Mouse (Mus musculus) heart, embryonic 16.5 days (tissue): Measurements from ENCODE around the gene Ptpa. TPM values are rescaled to one million over a fixed set of nuclear protein-coding genes. Genes with fewer than 3 reads are reported as not detected.

Experiments used
- ATAC-seq: fragments of 200-750 bp; cut with Nextera tagmentation; replicated peaks from 2 replicates; pipeline ENCODE4 v1.8.0; 2017; ENCODE audit warnings: moderate number of reproducible peaks; ENCODE audit not compliant: insufficient read depth, low FRiP score; ENCODE audit errors: extremely low read depth
- H3K27ac ChIP-seq: fragments of 300-500 bp; sonication (generic); 2 replicates; pipeline ENCODE4 v1.5.1; 2014; ENCODE audit warnings: mild to moderate bottlenecking, low read length, control low read depth, moderate library complexity
- H3K27me3 ChIP-seq: fragments of 300-500 bp; sonication (generic); 2 replicates; pipeline ENCODE4 v1.6.1; 2014; ENCODE audit warnings: low read length, mixed read lengths; ENCODE audit not compliant: control insufficient read depth, insufficient read depth
- H3K36me3 ChIP-seq: fragments of 300-500 bp; sonication (generic); 2 replicates; pipeline ENCODE4 v1.6.1; 2014; ENCODE audit not compliant: control insufficient read depth, insufficient read depth
- H3K4me1 ChIP-seq: fragments of 300-500 bp; sonication (generic); 2 replicates; pipeline ENCODE4 v1.6.1; 2014; ENCODE audit warnings: low read length, mixed read lengths; ENCODE audit not compliant: control insufficient read depth, insufficient read depth
- H3K4me2 ChIP-seq: fragments of 300-500 bp; sonication (generic); 2 replicates; pipeline ENCODE4 v1.6.1; 2014; ENCODE audit warnings: low read depth, mild to moderate bottlenecking, control low read depth, low read length
- H3K4me3 ChIP-seq: fragments of 300-500 bp; sonication (generic); 2 replicates; pipeline ENCODE4 v1.5.1; 2014; ENCODE audit warnings: mild to moderate bottlenecking, control low read depth, low read length
- H3K9ac ChIP-seq: fragments of 300-500 bp; sonication (generic); 2 replicates; pipeline ENCODE4 v1.6.1; 2014; ENCODE audit warnings: low read length, control low read depth
- H3K9me3 ChIP-seq: fragments of 300-500 bp; sonication (generic); replicated peaks from 2 replicates; pipeline ENCODE4 v1.6.1; 2016; ENCODE audit warnings: low read length; ENCODE audit not compliant: control insufficient read depth
- WGBS: fragments of 180-500 bp; shearing (Covaris S2); extraction: QIAGEN DNeasy Blood & Tissue Kit; methylation state at CpG from one replicate; pipeline ENCODE4 v1.1.7; 2014; 5-methylcytosine and 5-hydroxymethylcytosine counted together
- polyA plus RNA-seq: library from polyadenylated mRNA; unstranded; fragments of >200 nt; fragmentation: Nextera tagmentation; extraction: Ambion mirVana; gene quantifications from 2 replicates; pipeline ENCODE4 v1.2.1, GENCODE M21; 2015

The Ptpa gene
- polyA plus RNA-seq, 1 experiment from 2014 or later: 126 TPM

- H3K9me3 ChIP-seq: no peaks in the 10 kb centered on the region
- no peak for ATAC-seq
These were observed 31.0 kb upstream of the Ptpa start for GRCm38 (mm10) chr2:30384814-30385213.

GRCm38 (mm10) chr2:30385591-30385990 lies 30.2 kb upstream of the Ptpa start:
- Histone ChIP-seq H3K36me3 (peaks cover 33% of the 10 kb centered on the region), H3K9ac (no peak overlapping the region), H3K27me3 (no peaks in the 10 kb centered on the region), H3K9me3 (no peaks in the 10 kb centered on the region), H3K27ac (no peak overlapping the region), H3K4me1 (0 out of 2 replicates have a peak, but pooled peaks cover under 1% of the 10 kb centered on the region), H3K4me3 (no peak overlapping the region), H3K4me2 (no peak overlapping the region)
- WGBS: 80% methylated on average over 4 of the region's 4 CpGs
- no peak for ATAC-seq

More at GRCm38 (mm10) chr2:30384814-30385213, 31.0 kb upstream of the Ptpa start:
- no peak overlapping the region for H3K9ac ChIP-seq
- WGBS: 71% methylated on average over 5 of the region's 5 CpGs
- H3K4me3 ChIP-seq: no peak overlapping the region
- H3K4me2 ChIP-seq: no peak overlapping the region
- peaks cover 33% of the 10 kb centered on the region for H3K36me3 ChIP-seq
- no peaks in the 10 kb centered on the region for H3K27me3 ChIP-seq
- H3K4me1 ChIP-seq: no peaks in the 10 kb centered on the region
- no peak overlapping the region for H3K27ac ChIP-seq

GRCm38 (mm10) chr2:30386913-30387312 lies 28.9 kb upstream of the Ptpa start:
- WGBS: 78% methylated on average over 9 of the region's 9 CpGs
- Histone ChIP-seq H3K36me3 (peaks cover 23% of the 10 kb centered on the region), H3K27me3 (no peaks in the 10 kb centered on the region)

GRCm38 (mm10) chr2:30389000-30389399 lies 26.8 kb upstream of the Ptpa start:
- no peak for ATAC-seq
- H3K9me3 ChIP-seq: no peaks in the 10 kb centered on the region
- no peaks in the 10 kb centered on the region for H3K27me3 ChIP-seq
- no peak overlapping the region for H3K27ac ChIP-seq
- peaks cover 17% of the 10 kb centered on the region for H3K4me1 ChIP-seq
- peaks cover 4% of the 10 kb centered on the region for H3K36me3 ChIP-seq
- no peak overlapping the region for H3K4me3 ChIP-seq
- H3K9ac ChIP-seq: no peak overlapping the region
- no peak overlapping the region for H3K4me2 ChIP-seq
- WGBS: 88% methylated on average over 2 of the region's 2 CpGs

More at GRCm38 (mm10) chr2:30386913-30387312, 28.9 kb upstream of the Ptpa start:
- Histone ChIP-seq H3K9me3 (no peaks in the 10 kb centered on the region), H3K4me1 (peaks cover 8% of the 10 kb centered on the region), H3K9ac (no peak overlapping the region), H3K4me3 (no peak overlapping the region), H3K27ac (no peak overlapping the region), H3K4me2 (no peak overlapping the region)
- ATAC-seq: no peak

GRCm38 (mm10) chr2:30392114-30392576 lies 23.7 kb upstream of the Ptpa start, which contains the start of gene Dolpp1:
Gene Dolpp1 (plus strand): TSS chr2:30392254.
- H3K36me3 ChIP-seq: peaks cover 9% of the 10 kb centered on the region
- WGBS: 1% methylated on average over 40 of the region's 40 CpGs
- peak within 1 kb of the TSS; percentile 89 for H3K27ac ChIP-seq
- H3K9ac ChIP-seq: peak within 1 kb of the TSS; percentile 81
- no peaks in the 10 kb centered on the region for H3K27me3 ChIP-seq
- H3K9me3 ChIP-seq: no peaks in the 10 kb centered on the region
- H3K4me1 ChIP-seq: peaks cover 18% of the 10 kb centered on the region
- H3K4me2 ChIP-seq: peak within 1 kb of the TSS; percentile 90
- peak within 1 kb of the TSS; percentile 82 for H3K4me3 ChIP-seq
- peak; percentile 94 for ATAC-seq

- Histone ChIP-seq H3K27ac (peak overlapping the region; percentile 89), H3K9me3 (no peaks in the 10 kb centered on the region), H3K36me3 (peaks cover 15% of the 10 kb centered on the region), H3K9ac (peak overlapping the region; percentile 81), H3K4me2 (peak overlapping the region; percentile 90), H3K4me1 (peaks cover 18% of the 10 kb centered on the region), H3K27me3 (no peaks in the 10 kb centered on the region), H3K4me3 (peak overlapping the region; percentile 82)
- under 1% methylated on average over 51 of the region's 54 CpGs for WGBS
- ATAC-seq: peak; percentile 69
These were observed 23.1 kb upstream of the Ptpa start for GRCm38 (mm10) chr2:30392577-30393369.

GRCm38 (mm10) chr2:30393370-30393656 lies 22.5 kb upstream of the Ptpa start:
- peak overlapping the region; percentile 89 for H3K27ac ChIP-seq
- peaks cover 18% of the 10 kb centered on the region for H3K4me1 ChIP-seq
- no peaks in the 10 kb centered on the region for H3K27me3 ChIP-seq
- H3K9ac ChIP-seq: peak overlapping the region; percentile 81
- no peak for ATAC-seq
- peaks cover 15% of the 10 kb centered on the region for H3K36me3 ChIP-seq
- peak overlapping the region; percentile 90 for H3K4me2 ChIP-seq
- 50% methylated on average over 1 of the region's 1 CpGs for WGBS
- H3K9me3 ChIP-seq: no peaks in the 10 kb centered on the region
- peak overlapping the region; percentile 82 for H3K4me3 ChIP-seq

- Histone ChIP-seq H3K9me3 (no peaks in the 10 kb centered on the region), H3K4me1 (peaks cover 27% of the 10 kb centered on the region), H3K4me2 (no peak overlapping the region), H3K9ac (no peak overlapping the region), H3K36me3 (peaks cover 17% of the 10 kb centered on the region), H3K27me3 (no peaks in the 10 kb centered on the region), H3K27ac (no peak overlapping the region), H3K4me3 (no peak overlapping the region)
- ATAC-seq: no peak
- WGBS: 87% methylated on average over 7 of the region's 7 CpGs
These were observed 20.1 kb upstream of the Ptpa start for GRCm38 (mm10) chr2:30395757-30396156.

GRCm38 (mm10) chr2:30396246-30396645 lies 19.6 kb upstream of the Ptpa start:
- Histone ChIP-seq H3K4me1 (peaks cover 27% of the 10 kb centered on the region), H3K4me3 (no peak overlapping the region), H3K4me2 (no peak overlapping the region), H3K27ac (no peak overlapping the region), H3K36me3 (peaks cover 19% of the 10 kb centered on the region), H3K9ac (no peak overlapping the region), H3K9me3 (no peaks in the 10 kb centered on the region), H3K27me3 (no peaks in the 10 kb centered on the region)
- whole genome bisulfite sequencing: 94% methylated on average over 7 of the region's 7 CpGs
- ATAC-seq: no peak
